Mouse (Mus musculus): ENCODE results near the gene Pxmp4.

GRCm38 (mm10) chr2:154569071-154569748 lies 34.3 kb downstream of the Pxmp4 start:
- peak; percentile 74; the same call in 1 of the 2 replicates for TF ChIP-seq POLR2A (IDR thresholded peaks at IDR 0.05; ENCODE audit: low read depth, low read length)
- no peak for TF ChIP-seq CTCF (IDR thresholded peaks at IDR 0.05; ENCODE audit: borderline replicate concordance, insufficient read depth, low read length)

All from embryonic fibroblast, embryonic 13.5 days (primary cell).